Mouse (Mus musculus) B cell, adult 67 days (primary cell): Measurements from ENCODE around the gene Adam1b. TPM values are rescaled to one million over a fixed set of nuclear protein-coding genes. Genes with fewer than 3 reads are reported as not detected.

Experiments used
- total RNA-seq, 2 experiments: library from RNA; stranded (reverse); gene quantifications; 4 replicates each; pipeline ENCODE4 v1.2.4; 2023

The Adam1b gene
- total RNA-seq, result not detected

DNA sequence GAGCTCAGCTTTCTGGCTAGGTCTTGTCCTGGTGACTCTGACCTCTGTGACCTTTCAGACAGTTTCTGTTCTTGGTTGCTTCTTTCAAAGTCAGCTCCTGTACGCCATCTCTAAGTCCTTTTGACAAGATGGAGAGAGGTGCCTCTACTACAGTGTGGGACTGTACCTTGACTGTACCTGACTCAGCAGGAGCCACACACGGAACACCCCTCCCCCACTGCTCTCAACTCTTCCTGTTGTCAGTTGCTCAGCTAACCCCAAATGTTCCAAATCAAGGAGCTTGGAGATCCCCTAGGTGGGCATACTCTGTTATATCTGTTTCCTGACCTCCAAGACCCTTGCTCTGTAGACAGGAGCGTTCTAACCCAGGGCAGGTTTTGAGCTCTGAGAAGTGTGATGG is at the start of gene Adam1b:
TSS of gene Adam1b (minus strand) at position 205 of the 400 bp plus-strand sequence.

GRCm38 (mm10) chr5:121545793-121546529 is 42.7 kb upstream of the Adam1b start, which contains the start of gene Mapkapk5:
Gene Mapkapk5, minus strand, starts transcription at chr5:121545905.

DNA sequence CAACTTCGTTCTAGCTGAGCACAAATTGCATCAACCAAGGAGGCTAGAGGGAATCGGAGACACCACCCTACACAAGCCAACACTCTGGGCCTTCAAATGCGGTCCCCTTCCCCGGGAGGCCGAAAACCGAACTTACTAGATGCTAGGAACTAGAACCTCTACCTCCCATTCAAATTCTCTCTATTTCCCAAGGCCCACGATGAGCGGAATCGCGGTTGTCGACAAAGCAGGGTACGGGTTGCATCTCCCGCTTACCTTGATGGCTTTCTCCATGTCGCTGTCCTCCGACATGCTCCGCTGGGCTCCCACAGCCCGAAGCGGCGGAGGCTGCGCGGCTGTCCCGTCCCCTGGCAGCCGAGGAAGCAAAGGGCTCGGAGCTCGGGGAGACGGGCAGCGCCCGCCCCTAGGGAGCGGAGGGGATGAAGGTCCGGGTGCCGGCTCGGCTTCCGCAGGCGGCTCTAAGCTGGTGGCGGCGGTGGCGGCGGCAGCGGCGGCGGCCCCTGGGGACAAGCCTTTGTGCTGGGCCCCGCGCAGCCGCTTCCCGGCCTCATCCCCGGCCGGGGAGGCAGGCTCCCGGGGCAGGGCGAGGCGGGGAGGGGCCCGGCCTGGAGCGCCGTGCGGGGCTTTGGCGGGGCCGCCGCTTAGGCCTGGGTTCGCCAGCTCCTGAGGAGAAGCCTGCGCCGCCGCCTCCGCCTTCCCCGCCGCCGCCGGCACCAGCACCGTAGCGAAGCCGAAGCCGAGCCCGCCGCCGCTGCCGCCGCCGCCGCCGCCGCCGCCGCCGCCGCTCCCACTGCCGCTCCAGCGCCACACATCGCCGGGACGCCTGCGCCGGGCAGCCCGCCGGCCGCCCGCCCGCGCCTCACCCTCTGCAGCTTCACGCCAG is 41.9 kb upstream of the Adam1b start, which contains the start of the genes Adam1a and Gm42878:
TSS of gene Adam1a (minus strand) at position 573 of the 883 bp plus-strand sequence.
TSS of gene Gm42878 (minus strand) at position 573 of the 883 bp plus-strand sequence.

DNA sequence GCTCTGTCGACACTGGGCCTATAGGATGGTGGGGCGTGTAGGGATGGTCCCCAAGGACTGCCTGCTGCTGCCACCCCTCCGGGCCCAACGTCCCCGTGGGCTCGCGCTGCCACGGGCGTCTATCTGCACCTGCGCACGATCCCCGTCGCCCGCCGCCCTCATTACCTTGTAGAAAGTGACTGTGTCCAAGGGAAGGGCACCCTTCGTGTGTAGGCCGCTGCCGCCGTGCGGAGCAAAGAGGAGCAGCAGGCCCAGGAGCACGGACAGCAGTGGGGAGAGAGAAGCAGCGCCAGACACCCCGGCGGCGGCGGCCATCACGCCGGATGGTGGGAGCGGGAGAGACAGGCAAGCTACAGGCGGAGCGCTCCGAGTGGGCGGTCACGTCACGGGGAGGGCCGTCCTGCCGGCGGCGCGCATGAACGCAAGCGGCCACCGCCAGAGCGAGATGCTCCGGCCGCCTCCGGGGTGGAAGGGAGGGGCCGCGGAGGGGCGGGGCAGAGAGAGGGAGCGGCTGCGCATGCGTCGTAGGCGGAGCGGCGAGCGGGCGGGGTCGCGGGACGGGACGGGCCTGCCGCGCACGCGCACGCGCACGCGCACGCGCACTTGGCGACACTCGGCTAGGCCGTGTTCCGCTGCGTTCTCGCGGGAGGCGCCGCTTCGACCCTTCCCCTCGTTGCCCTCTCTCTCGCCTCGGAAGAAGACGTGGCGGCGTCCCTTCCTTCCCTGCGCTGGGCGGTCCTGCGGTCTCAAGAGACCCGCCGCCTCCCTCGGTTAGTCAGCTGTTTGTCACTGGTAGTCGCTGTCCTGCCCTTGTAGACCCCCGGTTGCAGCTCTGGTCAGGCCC is 51.0 kb downstream of the Adam1b start, which contains the start of gene Erp29:
TSS of gene Erp29 (minus strand) at position 481 of the 844 bp plus-strand sequence.

DNA sequence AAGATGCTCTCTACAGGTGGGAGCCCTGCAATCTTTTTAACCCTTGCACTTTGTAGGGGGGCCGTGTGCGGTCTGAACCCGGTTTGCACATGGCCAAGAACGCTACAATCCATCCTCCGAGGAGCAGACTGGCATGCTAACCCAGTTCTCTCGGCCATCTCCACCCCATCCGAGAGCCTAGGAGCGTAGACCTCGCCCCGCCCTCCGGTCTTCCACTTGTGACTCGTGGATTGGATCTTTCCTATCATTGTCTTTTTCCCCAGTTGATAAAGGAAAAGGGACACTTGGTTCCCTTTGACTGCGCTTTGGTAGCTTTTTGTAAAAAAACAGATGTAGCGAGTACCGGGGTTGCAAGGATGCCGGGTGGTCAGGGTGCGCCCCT is 51.6 kb downstream of the Adam1b start, which contains the start of gene Tmem116:
TSS of gene Tmem116 (plus strand) at position 250 of the 382 bp plus-strand sequence.

Other genes starting within 250 kb of the Adam1b start
- gene Trafd1, start 117.8 kb downstream of the Adam1b start, total RNA-seq, result 10 to 100 TPM; 64.9 to 87.5 TPM
- gene Naa25, start 105.5 kb downstream of the Adam1b start, total RNA-seq, result 10 to 100 TPM; 38.9 to 41.2 TPM
- 1 to 10 TPM in 1 of 2 experiments, under 1 TPM in 1; 0.58 to 1.0 TPM for gene Tmem116, start 51.5 kb downstream of the Adam1b start, total RNA-seq
- 100 to 1,000 TPM; 193 to 209 TPM for gene Erp29, start 50.9 kb downstream of the Adam1b start, total RNA-seq
- gene Adam1a, start 42.0 kb upstream of the Adam1b start, total RNA-seq, result 1 to 10 TPM; 7.4 to 8.5 TPM
- not detected for gene Gm42878, start 42.0 kb upstream of the Adam1b start, total RNA-seq
- gene Mapkapk5, start 42.5 kb upstream of the Adam1b start, total RNA-seq, result 100 to 1,000 TPM; 100 to 112 TPM
- gene Aldh2, start 90.4 kb upstream of the Adam1b start, total RNA-seq, result 100 to 1,000 TPM; 342 to 400 TPM
- gene Acad12, start 115.5 kb upstream of the Adam1b start, total RNA-seq, result 10 to 100 TPM; 10.0 to 12.3 TPM
- 10 to 100 TPM in 1 of 2 experiments, 1 to 10 TPM in 1; 9.8 to 11.0 TPM for gene Acad10, start 157.1 kb upstream of the Adam1b start, total RNA-seq
- 10 to 100 TPM; 96.3 to 97.6 TPM for gene Brap, start 157.1 kb upstream of the Adam1b start, total RNA-seq
- 10 to 100 TPM; 93.0 to 98.2 TPM for gene Atxn2, start 207.9 kb upstream of the Adam1b start, total RNA-seq